Mouse (Mus musculus) kidney, embryonic 16.5 days (tissue): ENCODE data around the gene Fam174b. TPM values are rescaled to one million over a fixed set of nuclear protein-coding genes. Genes with fewer than 3 reads are reported as not detected.

ENCODE experiments used
- ATAC-seq: fragments of 200-750 bp; cut with Nextera tagmentation; 2 replicates; pipeline ENCODE4 v1.8.0; 2017; ENCODE audit warnings: moderate TSS enrichment; ENCODE audit not compliant: low FRiP score, low TSS enrichment
- H3K27ac ChIP-seq: fragments of 300-500 bp; sonication (generic); 2 replicates; pipeline ENCODE4 v1.5.1; 2014; ENCODE audit warnings: low read length
- H3K27me3 ChIP-seq: fragments of 300-500 bp; sonication (generic); 2 replicates; pipeline ENCODE4 v1.6.1; 2014; ENCODE audit warnings: low read length, control low read depth, mixed read lengths; ENCODE audit not compliant: insufficient read depth
- H3K36me3 ChIP-seq: fragments of 300-500 bp; sonication (generic); 2 replicates; pipeline ENCODE4 v1.6.1; 2014; ENCODE audit warnings: low read length, control low read depth, mixed read lengths; ENCODE audit not compliant: insufficient read depth
- H3K4me1 ChIP-seq: fragments of 300-500 bp; sonication (generic); 2 replicates; pipeline ENCODE4 v1.6.1; 2014; ENCODE audit warnings: low read length, control low read depth, mixed read lengths; ENCODE audit not compliant: insufficient read depth
- H3K4me2 ChIP-seq: fragments of 300-500 bp; sonication (generic); replicated peaks from 2 replicates; pipeline ENCODE4 v1.6.1; 2014; ENCODE audit warnings: low read depth, low read length
- H3K4me3 ChIP-seq: fragments of 300-500 bp; sonication (generic); 2 replicates; pipeline ENCODE4 v1.5.1; 2014; ENCODE audit warnings: mild to moderate bottlenecking, low read length
- H3K9ac ChIP-seq: fragments of 300-500 bp; sonication (generic); replicated peaks from 2 replicates; pipeline ENCODE4 v1.6.1; 2014; ENCODE audit warnings: low read length
- H3K9me3 ChIP-seq: fragments of 300-500 bp; sonication (generic); 2 replicates; pipeline ENCODE4 v1.6.1; 2016; ENCODE audit warnings: low read length, control low read depth
- WGBS: fragments of 180-500 bp; shearing (Covaris S2); extraction: QIAGEN DNeasy Blood & Tissue Kit; methylation state at CpG from one replicate; pipeline ENCODE4 v1.1.7; 2014; 5-methylcytosine and 5-hydroxymethylcytosine counted together
- polyA plus RNA-seq: library from polyadenylated mRNA; unstranded; fragments of >200 nt; fragmentation: Nextera tagmentation; extraction: Ambion mirVana; gene quantifications from 2 replicates; pipeline ENCODE4 v1.2.1, GENCODE M21; 2015

Fam174b gene
- polyA plus RNA-seq, 1 experiment from 2014 or later = 42.0 TPM

GRCm38 (mm10) chr7:73721764-73722163, 18.3 kb upstream of the Fam174b start:
- no peak overlapping the region for H3K4me2 ChIP-seq
- H3K9ac ChIP-seq = no peak overlapping the region
- WGBS = 85% methylated on average over 3 of the region's 3 CpGs
- H3K36me3 ChIP-seq = no peaks in the 10 kb centered on the region
- H3K9me3 ChIP-seq = peaks cover 7% of the 10 kb centered on the region; the same call in 1 of the 2 replicates
- no peaks in the 10 kb centered on the region for H3K4me1 ChIP-seq
- no peak overlapping the region for H3K27ac ChIP-seq
- no peak overlapping the region for H3K4me3 ChIP-seq
- H3K27me3 ChIP-seq = no peaks in the 10 kb centered on the region
- no peak for ATAC-seq

- 33% methylated on average over 7 of the region's 7 CpGs for WGBS
- H3K4me3 ChIP-seq = no peak overlapping the region
- no peak overlapping the region for H3K9ac ChIP-seq
- peak; percentile 54; the same call in 1 of the 2 replicates for ATAC-seq
- H3K9me3 ChIP-seq = peaks cover 4% of the 10 kb centered on the region; the same call in 1 of the 2 replicates
- H3K4me1 ChIP-seq = 0 out of 2 replicates have a peak, but pooled peaks cover 4% of the 10 kb centered on the region
- H3K27ac ChIP-seq = no peak overlapping the region
- H3K27me3 ChIP-seq = no peaks in the 10 kb centered on the region
- no peaks in the 10 kb centered on the region for H3K36me3 ChIP-seq
- no peak overlapping the region for H3K4me2 ChIP-seq
Measured at GRCm38 (mm10) chr7:73729913-73730312, 10.2 kb upstream of the Fam174b start.

DNA sequence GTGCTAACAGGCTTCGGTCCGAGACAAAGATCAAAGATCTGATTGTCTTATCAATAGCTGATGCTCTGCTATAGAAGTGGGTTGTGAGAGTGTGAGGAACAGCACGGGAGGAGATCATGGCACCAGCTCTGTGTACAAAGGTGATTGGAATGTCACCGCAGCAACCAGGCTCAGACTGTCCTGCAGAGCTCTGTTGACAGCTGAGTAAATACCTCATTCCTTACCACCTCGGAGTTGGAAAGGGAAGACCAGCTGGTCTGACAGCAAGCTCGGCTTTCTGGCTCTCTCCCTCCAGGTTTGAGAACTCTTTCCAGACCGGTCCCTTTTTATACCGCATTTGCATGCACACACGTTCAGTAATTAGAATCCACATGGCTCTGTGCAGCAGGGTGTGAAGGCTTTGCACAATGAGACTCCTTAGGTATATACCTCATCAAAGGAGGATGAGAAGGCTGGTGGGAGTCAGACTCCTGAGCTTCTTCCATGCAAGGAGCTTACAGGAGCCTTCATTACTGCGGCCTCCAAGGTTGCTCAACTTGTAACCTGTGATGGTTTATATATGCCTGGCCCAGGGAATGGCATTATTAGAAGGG, 9.6 kb upstream of the Fam174b start:
- no peak overlapping the region for H3K9ac ChIP-seq
- H3K4me3 ChIP-seq = no peak overlapping the region
- H3K27ac ChIP-seq = 0 out of 2 replicates have a peak overlapping the region, but pooled peaks have one; percentile 7
- no peaks in the 10 kb centered on the region for H3K27me3 ChIP-seq
- ATAC-seq = 0 out of 2 replicates have a peak, but pooled peaks have one; percentile 51
- 0 out of 2 replicates have a peak, but pooled peaks cover 4% of the 10 kb centered on the region for H3K4me1 ChIP-seq
- 38% methylated on average over 10 of the region's 10 CpGs for WGBS
- H3K4me2 ChIP-seq = no peak overlapping the region
- H3K9me3 ChIP-seq = peaks cover 4% of the 10 kb centered on the region; the same call in 1 of the 2 replicates
- H3K36me3 ChIP-seq = no peaks in the 10 kb centered on the region

GRCm38 (mm10) chr7:73736046-73736445, 4.1 kb upstream of the Fam174b start:
- Histone ChIP-seq H3K4me3 (no peak overlapping the region), H3K27ac (no peak overlapping the region), H3K27me3 (peaks cover 7% of the 10 kb centered on the region; the same call in 1 of the 2 replicates), H3K36me3 (no peaks in the 10 kb centered on the region), H3K4me1 (peaks cover 17% of the 10 kb centered on the region), H3K9ac (no peak overlapping the region), H3K4me2 (no peak overlapping the region), H3K9me3 (peaks cover 4% of the 10 kb centered on the region; the same call in 1 of the 2 replicates)
- 92% methylated on average over 2 of the region's 2 CpGs for WGBS
- no peak for ATAC-seq

DNA sequence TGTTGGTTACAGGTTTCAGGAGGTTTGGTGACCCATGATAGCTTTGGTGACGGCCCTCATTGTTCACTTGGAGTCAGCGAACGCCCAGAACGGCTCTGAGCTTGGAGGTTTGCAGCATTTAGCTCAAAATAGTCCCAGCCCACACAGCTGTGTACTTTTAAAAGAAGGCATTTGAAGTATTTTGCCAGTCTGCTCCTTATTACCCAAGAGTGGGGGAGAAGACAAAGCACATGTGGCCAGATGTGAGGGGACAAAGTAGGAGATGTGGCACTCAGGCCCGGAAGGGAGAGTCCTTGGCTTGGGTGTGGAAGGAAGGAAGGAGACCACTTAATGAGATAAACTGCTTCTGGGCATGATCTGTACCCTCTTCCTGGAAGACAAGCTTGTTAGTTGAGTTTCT, 1.3 kb downstream of the Fam174b start:
- H3K36me3 ChIP-seq = no peaks in the 10 kb centered on the region
- WGBS = 48% methylated on average over 5 of the region's 5 CpGs
- H3K27me3 ChIP-seq = peaks cover 18% of the 10 kb centered on the region
- peaks cover 27% of the 10 kb centered on the region for H3K4me1 ChIP-seq
- peak overlapping the region; percentile 79 for H3K9ac ChIP-seq
- no peak for ATAC-seq
- H3K4me3 ChIP-seq = peak overlapping the region; percentile 70
- H3K4me2 ChIP-seq = peak overlapping the region; percentile 91
- no peaks in the 10 kb centered on the region for H3K9me3 ChIP-seq
- H3K27ac ChIP-seq = 0 out of 2 replicates have a peak overlapping the region, but pooled peaks have one; percentile 25

- Histone ChIP-seq H3K4me3 (peak overlapping the region; percentile 70), H3K27ac (no peak overlapping the region), H3K36me3 (no peaks in the 10 kb centered on the region), H3K9me3 (no peaks in the 10 kb centered on the region), H3K4me1 (peaks cover 27% of the 10 kb centered on the region), H3K9ac (no peak overlapping the region; the same call in 1 of the 2 replicates), H3K4me2 (peak overlapping the region; percentile 91), H3K27me3 (peaks cover 18% of the 10 kb centered on the region)
- WGBS = 63% methylated on average over 6 of the region's 6 CpGs
- no peak for ATAC-seq
Measured at GRCm38 (mm10) chr7:73741841-73742240, 1.7 kb downstream of the Fam174b start.

DNA sequence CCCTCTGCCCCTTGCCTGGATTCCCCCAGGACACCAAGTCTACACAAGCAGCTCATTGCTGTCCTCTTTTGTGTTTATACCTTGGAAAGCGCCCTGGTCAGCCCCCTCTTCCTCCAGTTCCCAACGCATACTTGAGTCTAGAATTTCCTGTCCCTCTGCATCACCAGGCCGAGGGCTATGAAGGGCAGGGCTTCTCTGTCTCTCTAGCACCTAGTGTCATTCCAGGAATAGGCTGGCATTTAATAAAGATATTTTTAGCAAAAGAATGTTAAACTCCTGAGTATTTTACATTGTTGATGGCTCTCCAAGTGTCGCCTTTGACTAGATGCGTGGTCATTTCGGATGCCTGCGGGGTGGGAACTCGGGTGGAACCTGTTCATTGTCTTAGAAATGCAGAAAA, 3.0 kb downstream of the Fam174b start:
- WGBS = 82% methylated on average over 8 of the region's 8 CpGs
- Histone ChIP-seq H3K9ac (no peak overlapping the region), H3K4me1 (peaks cover 27% of the 10 kb centered on the region), H3K36me3 (no peaks in the 10 kb centered on the region), H3K27me3 (peaks cover 18% of the 10 kb centered on the region), H3K9me3 (no peaks in the 10 kb centered on the region), H3K27ac (no peak overlapping the region), H3K4me2 (no peak overlapping the region), H3K4me3 (no peak overlapping the region)
- no peak for ATAC-seq

DNA sequence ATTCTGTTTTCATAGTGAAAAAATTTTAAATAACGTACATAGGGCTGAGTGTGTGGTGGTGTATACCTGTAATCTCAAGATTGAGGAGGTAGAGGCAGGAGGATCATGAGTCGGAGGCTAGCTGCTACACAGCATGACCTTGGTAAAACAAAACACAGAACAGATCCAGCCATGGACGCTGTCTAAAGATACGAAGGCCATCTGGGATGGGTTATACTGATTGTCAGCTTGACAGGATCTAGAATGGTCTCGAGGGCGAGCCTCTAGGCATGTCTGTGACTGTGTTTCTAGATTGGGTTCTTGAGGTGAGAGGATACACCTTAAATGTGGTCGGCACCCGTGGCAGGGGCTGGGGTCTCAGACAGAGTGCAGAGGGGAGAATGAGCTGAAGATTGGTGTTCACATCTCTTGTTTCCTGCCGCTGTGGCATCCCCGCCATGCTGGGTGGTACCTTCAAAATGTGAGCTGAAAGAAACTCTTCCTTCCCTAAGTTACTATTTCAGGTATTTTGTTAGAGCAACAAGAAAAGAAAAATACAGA, 3.8 kb downstream of the Fam174b start:
- Histone ChIP-seq H3K36me3 (no peaks in the 10 kb centered on the region), H3K4me2 (no peak overlapping the region), H3K9ac (no peak overlapping the region), H3K4me3 (no peak overlapping the region), H3K27ac (no peak overlapping the region), H3K9me3 (no peaks in the 10 kb centered on the region), H3K27me3 (peaks cover 18% of the 10 kb centered on the region), H3K4me1 (peaks cover 27% of the 10 kb centered on the region)
- ATAC-seq = no peak
- 87% methylated on average over 10 of the region's 10 CpGs for WGBS

GRCm38 (mm10) chr7:73745903-73746302, 5.8 kb downstream of the Fam174b start:
- no peak for ATAC-seq
- peaks cover 12% of the 10 kb centered on the region for H3K27me3 ChIP-seq
- no peak overlapping the region for H3K4me3 ChIP-seq
- H3K9ac ChIP-seq = no peak overlapping the region
- H3K4me1 ChIP-seq = peaks cover 18% of the 10 kb centered on the region
- H3K36me3 ChIP-seq = no peaks in the 10 kb centered on the region
- no peak overlapping the region for H3K4me2 ChIP-seq
- H3K27ac ChIP-seq = no peak overlapping the region
- no peaks in the 10 kb centered on the region for H3K9me3 ChIP-seq
- 52% methylated on average over 5 of the region's 5 CpGs for WGBS

DNA sequence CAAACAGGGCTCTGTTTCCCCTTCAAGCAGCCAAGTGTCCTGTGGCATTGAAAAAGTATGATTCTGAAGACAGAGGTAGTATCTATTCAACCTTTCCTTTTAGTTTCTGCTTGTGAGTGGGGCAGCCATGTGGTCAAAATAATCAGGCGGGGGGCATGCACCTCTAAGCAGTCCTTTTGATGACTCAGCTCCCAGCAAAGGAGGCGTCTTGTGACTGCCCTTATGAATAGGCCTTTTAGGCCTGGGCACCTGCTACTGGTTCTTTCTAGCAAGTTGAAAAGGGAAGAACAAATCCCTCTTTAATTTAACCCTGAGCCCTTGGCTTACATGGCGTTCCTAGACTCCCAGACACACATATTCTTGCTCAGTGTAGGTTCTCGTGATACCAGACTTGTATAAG, 6.7 kb downstream of the Fam174b start:
- Histone ChIP-seq H3K4me3 (no peak overlapping the region), H3K27ac (no peak overlapping the region), H3K36me3 (no peaks in the 10 kb centered on the region), H3K9me3 (no peaks in the 10 kb centered on the region), H3K27me3 (peaks cover 3% of the 10 kb centered on the region; the same call in 1 of the 2 replicates), H3K9ac (no peak overlapping the region), H3K4me1 (peaks cover 9% of the 10 kb centered on the region), H3K4me2 (no peak overlapping the region)
- no peak for ATAC-seq
- 83% methylated on average over 4 of the region's 4 CpGs for WGBS
